Mouse (Mus musculus): Measurements from ENCODE around the gene Zcchc13. TPM values are rescaled to one million over a fixed set of nuclear protein-coding genes. Genes with fewer than 3 reads are reported as not detected.

The Zcchc13 gene
- polyA plus RNA-seq, 1 experiment from 2014 or later: not detected

DNA sequence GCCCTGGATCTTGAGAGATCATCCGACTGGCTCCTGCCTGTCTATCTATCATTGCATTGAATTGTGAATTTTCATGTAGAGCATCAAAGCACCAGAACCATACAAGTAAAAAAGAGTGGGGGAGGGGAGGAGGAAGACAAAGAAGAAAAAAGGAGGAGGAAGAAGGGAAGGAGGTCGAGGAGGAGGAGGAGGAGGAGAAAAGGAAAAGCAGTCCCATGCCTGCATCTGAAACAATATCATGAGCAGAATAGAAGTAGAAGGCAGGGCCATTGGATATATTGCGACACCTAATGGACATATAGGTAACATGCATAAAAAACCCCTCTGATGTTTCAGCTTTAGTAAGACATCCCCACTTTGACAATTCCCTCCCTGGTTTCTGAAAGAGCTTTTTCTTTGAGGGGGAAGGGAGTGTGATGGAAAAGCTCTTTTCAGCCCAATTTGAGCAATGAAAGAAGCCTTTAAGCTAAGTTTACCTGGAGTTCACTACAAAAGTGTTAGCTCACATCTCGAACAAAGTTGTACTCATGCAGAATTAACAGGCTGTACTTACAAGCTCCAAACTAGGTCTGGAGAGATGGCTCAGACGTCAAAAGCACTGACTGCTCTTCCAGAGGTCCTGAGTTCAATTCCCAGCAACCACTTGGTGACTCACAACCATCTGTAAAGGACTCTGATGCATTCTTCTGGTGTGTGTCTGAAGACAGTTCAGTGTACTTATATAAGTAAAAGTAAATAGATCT lies 5.8 kb upstream of the Zcchc13 start:
- no peaks in the 10 kb centered on the region for H3K4me1 ChIP-seq (replicated peaks; ENCODE audit: control insufficient read depth, insufficient read depth)
- peak; percentile 82 for TF ChIP-seq CTCF (IDR thresholded peaks at IDR 0.05; ENCODE audit: low read depth)
- no peak for TF ChIP-seq EP300 (optimal IDR thresholded peaks at IDR 0.05)
- no peaks in the 10 kb centered on the region for H3K36me3 ChIP-seq (ENCODE audit: control insufficient read depth, insufficient read depth, low read length)
- DNase-seq (ENCODE audit: low spot score) (no peak), ATAC-seq (ENCODE audit: low FRiP score, low TSS enrichment) (no peak)
- no peaks in the 10 kb centered on the region for H3K27me3 ChIP-seq (ENCODE audit: control insufficient read depth, insufficient read depth, low read length)
- H3K9me3 ChIP-seq (ENCODE audit: control insufficient read depth, low read length): no peaks in the 10 kb centered on the region
- no peak overlapping the region for H3K9ac ChIP-seq (ENCODE audit: low read length)
- H3K27ac ChIP-seq (replicated peaks): no peak overlapping the region
- no peak overlapping the region for H3K4me3 ChIP-seq (ENCODE audit: low read depth, low read length)
- no peak overlapping the region for H3K4me2 ChIP-seq (replicated peaks; ENCODE audit: low read depth)
- WGBS: 27% methylated on average over 5 of the region's 5 CpGs

DNA sequence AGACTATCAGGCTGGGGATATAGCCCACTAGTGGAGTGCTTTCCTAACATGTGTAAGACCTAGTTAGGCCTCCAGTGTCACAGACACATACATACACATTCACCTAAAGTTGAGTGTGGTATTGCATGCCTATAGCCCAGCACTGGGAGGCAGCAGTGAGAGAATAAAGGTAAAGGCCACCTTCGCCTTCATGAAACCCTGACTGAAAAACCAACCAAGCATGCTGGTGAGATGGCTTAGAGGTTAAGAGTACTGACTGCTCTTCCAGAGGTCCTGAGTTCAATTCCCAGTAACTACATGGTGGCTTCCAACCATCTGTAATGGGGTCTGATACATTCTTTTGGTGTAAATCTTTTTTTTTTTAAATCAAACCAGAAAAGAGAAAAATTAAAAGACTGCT lies 1.5 kb upstream of the Zcchc13 start:
- Histone ChIP-seq H3K4me1 (replicated peaks; ENCODE audit: control insufficient read depth, insufficient read depth) (no peaks in the 10 kb centered on the region), H3K27ac (replicated peaks) (no peak overlapping the region), H3K36me3 (ENCODE audit: control insufficient read depth, insufficient read depth, low read length) (no peaks in the 10 kb centered on the region), H3K4me2 (replicated peaks; ENCODE audit: low read depth) (no peak overlapping the region), H3K9me3 (ENCODE audit: control insufficient read depth, low read length) (no peaks in the 10 kb centered on the region), H3K27me3 (ENCODE audit: control insufficient read depth, insufficient read depth, low read length) (no peaks in the 10 kb centered on the region), H3K9ac (ENCODE audit: low read length) (no peak overlapping the region), H3K4me3 (ENCODE audit: low read depth, low read length) (no peak overlapping the region)
- WGBS: 82% methylated on average over 1 of the region's 1 CpGs
- no peak for TF ChIP-seq EP300 (optimal IDR thresholded peaks at IDR 0.05)
- peak; percentile 58 for TF ChIP-seq CTCF (IDR thresholded peaks at IDR 0.05; ENCODE audit: low read depth)
- DNase-seq (ENCODE audit: low spot score) (no peak), ATAC-seq (ENCODE audit: low FRiP score, low TSS enrichment) (no peak)

DNA sequence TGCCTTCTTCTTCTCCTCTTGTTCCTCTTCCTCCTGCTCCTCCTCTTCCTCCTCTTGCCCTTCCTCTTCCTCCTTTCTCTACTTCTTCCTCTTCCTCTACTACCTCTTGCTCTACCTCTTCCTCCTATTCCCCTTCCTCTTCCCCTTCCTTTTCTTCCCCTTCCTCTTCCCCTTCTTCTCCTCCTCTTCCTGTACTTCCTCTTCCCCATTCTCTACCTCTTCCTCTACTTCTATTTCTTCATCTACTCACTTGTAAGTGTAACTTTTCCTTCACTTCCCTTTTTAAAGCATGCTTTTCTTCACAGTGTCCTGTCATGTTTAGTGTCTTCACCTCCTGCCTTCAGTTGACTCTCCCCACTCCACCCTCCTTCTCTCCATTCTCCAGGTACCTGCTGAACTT lies 3.5 kb downstream of the Zcchc13 start:
- no peak for TF ChIP-seq EP300 (optimal IDR thresholded peaks at IDR 0.05)
- no peak for TF ChIP-seq CTCF (IDR thresholded peaks at IDR 0.05; ENCODE audit: low read depth)
- Histone ChIP-seq H3K27ac (replicated peaks) (no peak overlapping the region), H3K36me3 (ENCODE audit: control insufficient read depth, insufficient read depth, low read length) (no peaks in the 10 kb centered on the region), H3K4me3 (ENCODE audit: low read depth, low read length) (no peak overlapping the region), H3K9me3 (ENCODE audit: control insufficient read depth, low read length) (no peaks in the 10 kb centered on the region), H3K4me2 (replicated peaks; ENCODE audit: low read depth) (no peak overlapping the region), H3K27me3 (ENCODE audit: control insufficient read depth, insufficient read depth, low read length) (no peaks in the 10 kb centered on the region), H3K9ac (ENCODE audit: low read length) (no peak overlapping the region), H3K4me1 (replicated peaks; ENCODE audit: control insufficient read depth, insufficient read depth) (no peaks in the 10 kb centered on the region)
- ATAC-seq (ENCODE audit: low FRiP score, low TSS enrichment) (no peak), DNase-seq (ENCODE audit: low spot score) (no peak)

DNA sequence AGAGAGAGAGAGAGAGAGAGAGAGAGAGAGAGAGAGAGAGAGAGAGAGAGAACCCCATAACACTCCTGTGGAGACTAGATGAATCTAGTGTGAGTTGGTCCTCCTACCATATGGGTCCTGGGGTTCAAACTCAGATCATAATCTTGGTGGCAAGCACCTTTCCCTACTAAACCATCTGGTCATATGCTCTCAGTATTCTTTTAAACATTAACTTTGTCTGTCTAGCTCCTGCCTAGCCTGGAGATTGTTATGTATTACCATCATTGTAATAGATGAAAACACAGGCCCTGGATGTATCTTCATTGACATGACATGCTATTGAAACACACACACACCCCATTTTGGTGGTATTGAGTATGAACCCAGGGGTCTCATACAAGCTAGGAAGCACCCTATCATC lies 5.6 kb downstream of the Zcchc13 start:
- H3K9me3 ChIP-seq (ENCODE audit: control insufficient read depth, low read length): no peaks in the 10 kb centered on the region
- DNase-seq (ENCODE audit: low spot score) (no peak), ATAC-seq (ENCODE audit: low FRiP score, low TSS enrichment) (no peak)
- no peaks in the 10 kb centered on the region for H3K4me1 ChIP-seq (replicated peaks; ENCODE audit: control insufficient read depth, insufficient read depth)
- H3K4me3 ChIP-seq (ENCODE audit: low read depth, low read length): no peak overlapping the region
- no peaks in the 10 kb centered on the region for H3K36me3 ChIP-seq (ENCODE audit: control insufficient read depth, insufficient read depth, low read length)
- TF ChIP-seq EP300 (optimal IDR thresholded peaks at IDR 0.05) (no peak), CTCF (IDR thresholded peaks at IDR 0.05; ENCODE audit: low read depth) (no peak)
- H3K9ac ChIP-seq (ENCODE audit: low read length): no peak overlapping the region
- no peaks in the 10 kb centered on the region for H3K27me3 ChIP-seq (ENCODE audit: control insufficient read depth, insufficient read depth, low read length)
- H3K27ac ChIP-seq (replicated peaks): no peak overlapping the region
- H3K4me2 ChIP-seq (replicated peaks; ENCODE audit: low read depth): no peak overlapping the region

DNA sequence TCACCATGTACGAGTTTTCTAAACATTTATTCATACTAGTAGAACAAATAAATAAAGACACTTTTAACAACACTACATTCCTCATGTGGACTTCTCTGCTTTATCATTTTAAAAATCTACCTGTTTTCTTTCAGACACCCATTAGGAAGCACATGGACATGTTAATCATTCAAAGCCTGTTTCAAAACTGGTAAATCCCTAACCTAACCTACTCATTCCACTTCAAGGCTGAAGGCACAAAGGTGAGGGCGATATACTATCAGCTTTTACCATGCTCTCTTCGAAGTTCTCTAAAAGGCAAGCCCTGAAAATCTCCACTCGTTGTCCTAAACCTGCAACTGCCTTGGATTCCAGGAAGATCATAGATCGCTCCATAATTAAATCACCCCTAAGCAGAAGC lies 8.2 kb downstream of the Zcchc13 start:
- TF ChIP-seq EP300 (optimal IDR thresholded peaks at IDR 0.05): no peak
- no peak for TF ChIP-seq CTCF (IDR thresholded peaks at IDR 0.05; ENCODE audit: low read depth)
- 72% methylated on average over 5 of the region's 5 CpGs for WGBS
- no peaks in the 10 kb centered on the region for H3K27me3 ChIP-seq (ENCODE audit: control insufficient read depth, insufficient read depth, low read length)

DNA sequence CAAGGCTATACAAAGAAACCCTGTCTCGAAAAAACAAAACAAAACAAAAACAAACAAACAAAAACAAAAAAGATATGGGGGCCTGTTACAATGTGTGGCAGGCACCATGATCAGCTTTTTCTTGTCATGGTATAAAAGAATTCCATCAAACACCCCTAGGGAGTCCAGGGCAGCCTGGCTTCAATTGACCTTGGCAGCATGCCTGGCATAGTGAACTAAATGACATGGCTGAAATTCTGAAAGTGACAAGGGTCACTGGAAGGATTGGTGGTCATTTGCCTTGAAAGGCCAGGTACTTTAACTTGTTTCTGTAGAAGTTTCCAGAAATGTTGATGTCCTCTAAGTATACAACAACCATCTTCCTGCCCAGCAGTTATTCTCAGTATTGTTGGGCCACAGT lies 13.9 kb downstream of the Zcchc13 start:
- H3K36me3 ChIP-seq (ENCODE audit: control insufficient read depth, insufficient read depth, low read length): no peaks in the 10 kb centered on the region
- H3K4me3 ChIP-seq (ENCODE audit: low read depth, low read length): no peak overlapping the region
- 69% methylated on average over 1 of the region's 1 CpGs for WGBS
- ATAC-seq (ENCODE audit: low FRiP score, low TSS enrichment): no peak
- no peaks in the 10 kb centered on the region for H3K4me1 ChIP-seq (replicated peaks; ENCODE audit: control insufficient read depth, insufficient read depth)
- DNase-seq (ENCODE audit: low spot score): no peak
- H3K27me3 ChIP-seq (ENCODE audit: control insufficient read depth, insufficient read depth, low read length): no peaks in the 10 kb centered on the region
- H3K9ac ChIP-seq (ENCODE audit: low read length): no peak overlapping the region
- no peak overlapping the region for H3K4me2 ChIP-seq (replicated peaks; ENCODE audit: low read depth)
- TF ChIP-seq EP300 (optimal IDR thresholded peaks at IDR 0.05) (no peak), CTCF (IDR thresholded peaks at IDR 0.05; ENCODE audit: low read depth) (no peak)
- H3K27ac ChIP-seq (replicated peaks): no peak overlapping the region
- no peaks in the 10 kb centered on the region for H3K9me3 ChIP-seq (ENCODE audit: control insufficient read depth, low read length)

More for the DNA sequence above, 8.2 kb downstream of the Zcchc13 start:
- no peak overlapping the region for H3K27ac ChIP-seq (replicated peaks)
- H3K4me3 ChIP-seq (ENCODE audit: low read depth, low read length): no peak overlapping the region
- no peak for ATAC-seq (ENCODE audit: low FRiP score, low TSS enrichment)
- no peaks in the 10 kb centered on the region for H3K36me3 ChIP-seq (ENCODE audit: control insufficient read depth, insufficient read depth, low read length)
- no peaks in the 10 kb centered on the region for H3K9me3 ChIP-seq (ENCODE audit: control insufficient read depth, low read length)
- no peak overlapping the region for H3K9ac ChIP-seq (ENCODE audit: low read length)
- no peaks in the 10 kb centered on the region for H3K4me1 ChIP-seq (replicated peaks; ENCODE audit: control insufficient read depth, insufficient read depth)
- DNase-seq (ENCODE audit: low spot score): no peak
- no peak overlapping the region for H3K4me2 ChIP-seq (replicated peaks; ENCODE audit: low read depth)

Data from stomach, postnatal 0 days (tissue).